Mouse (Mus musculus) neural tube, embryonic 14.5 days (tissue): ENCODE measurements around the gene Slc22a22. TPM values are rescaled to one million over a fixed set of nuclear protein-coding genes. Genes with fewer than 3 reads are reported as not detected.

Experiments used
- ATAC-seq: fragments of 200-750 bp; cut with Nextera tagmentation; 2 replicates; pipeline ENCODE4 v1.8.0; 2017; ENCODE audit warnings: low read depth, mild to moderate bottlenecking, moderate TSS enrichment, moderate library complexity
- H3K27ac ChIP-seq: fragments of 300-500 bp; sonication (generic); 2 replicates; pipeline ENCODE4 v1.5.1; 2014; ENCODE audit warnings: low read depth, mild to moderate bottlenecking, control low read depth, low read length, moderate library complexity, mixed read lengths
- H3K27me3 ChIP-seq: fragments of 300-500 bp; sonication (generic); 2 replicates; pipeline ENCODE4 v1.6.1; 2014; ENCODE audit warnings: low read length; ENCODE audit not compliant: control insufficient read depth, insufficient read depth
- H3K36me3 ChIP-seq: fragments of 300-500 bp; sonication (generic); 2 replicates; pipeline ENCODE4 v1.6.1; 2014; ENCODE audit warnings: low read length, mixed read lengths; ENCODE audit not compliant: control insufficient read depth, insufficient read depth
- H3K4me1 ChIP-seq: fragments of 300-500 bp; sonication (generic); 2 replicates; pipeline ENCODE4 v1.6.1; 2014; ENCODE audit warnings: low read length; ENCODE audit not compliant: control insufficient read depth, insufficient read depth
- H3K4me2 ChIP-seq: fragments of 300-500 bp; sonication (generic); 2 replicates; pipeline ENCODE4 v1.6.1; 2014; ENCODE audit warnings: mild to moderate bottlenecking, low read depth, low read length, control low read depth
- H3K4me3 ChIP-seq: fragments of 300-500 bp; sonication (generic); 2 replicates; pipeline ENCODE4 v1.5.1; 2014; ENCODE audit warnings: low read depth, low read length, control low read depth, mixed read lengths
- H3K9ac ChIP-seq: fragments of 300-500 bp; sonication (generic); replicated peaks from 2 replicates; pipeline ENCODE4 v1.6.1; 2014; ENCODE audit warnings: low read depth, mild to moderate bottlenecking, control low read depth, low read length, mixed read lengths
- H3K9me3 ChIP-seq: fragments of 300-500 bp; sonication (generic); 2 replicates; pipeline ENCODE4 v1.6.1; 2016; ENCODE audit warnings: low read length; ENCODE audit not compliant: control insufficient read depth
- WGBS: fragments of 180-500 bp; shearing (Covaris S2); extraction: QIAGEN DNeasy Blood & Tissue Kit; methylation state at CpG from one replicate; pipeline ENCODE4 v1.1.7; 2014; 5-methylcytosine and 5-hydroxymethylcytosine counted together
- polyA plus RNA-seq: library from polyadenylated mRNA; unstranded; fragments of >200 nt; fragmentation: Nextera tagmentation; extraction: Ambion mirVana; gene quantifications from 2 replicates; pipeline ENCODE4 v1.2.1, GENCODE M21; 2014

Slc22a22 gene
- polyA plus RNA-seq, 1 experiment from 2014 or later, result not detected

DNA sequence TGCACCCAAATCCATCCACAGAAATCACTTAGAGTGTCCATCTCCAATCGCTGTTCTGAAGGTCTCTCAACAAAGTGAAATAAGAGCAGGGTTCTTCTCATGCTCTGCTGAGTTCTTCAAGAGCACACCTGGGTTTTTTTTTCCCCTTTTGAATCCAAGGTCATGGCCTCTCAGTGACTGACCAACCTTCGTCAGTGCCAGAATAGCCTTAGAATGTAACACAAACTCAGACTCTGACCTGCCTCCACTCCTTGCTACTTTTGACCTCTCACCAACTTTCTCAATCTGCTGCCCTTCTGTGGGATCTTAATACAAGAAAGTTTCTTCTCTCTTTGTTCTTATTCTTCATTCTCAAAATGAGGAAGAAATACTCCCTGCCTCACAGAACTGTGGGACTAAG, 18.7 kb upstream of the Slc22a22 start:
- no peak overlapping the region for H3K4me2 ChIP-seq
- no peaks in the 10 kb centered on the region for H3K4me1 ChIP-seq
- no peak overlapping the region for H3K4me3 ChIP-seq
- H3K27ac ChIP-seq, result no peak overlapping the region
- WGBS, result 89% methylated on average over 2 of the region's 2 CpGs
- no peaks in the 10 kb centered on the region for H3K9me3 ChIP-seq
- no peaks in the 10 kb centered on the region for H3K36me3 ChIP-seq
- H3K27me3 ChIP-seq, result no peaks in the 10 kb centered on the region
- no peak overlapping the region for H3K9ac ChIP-seq
- ATAC-seq, result no peak

DNA sequence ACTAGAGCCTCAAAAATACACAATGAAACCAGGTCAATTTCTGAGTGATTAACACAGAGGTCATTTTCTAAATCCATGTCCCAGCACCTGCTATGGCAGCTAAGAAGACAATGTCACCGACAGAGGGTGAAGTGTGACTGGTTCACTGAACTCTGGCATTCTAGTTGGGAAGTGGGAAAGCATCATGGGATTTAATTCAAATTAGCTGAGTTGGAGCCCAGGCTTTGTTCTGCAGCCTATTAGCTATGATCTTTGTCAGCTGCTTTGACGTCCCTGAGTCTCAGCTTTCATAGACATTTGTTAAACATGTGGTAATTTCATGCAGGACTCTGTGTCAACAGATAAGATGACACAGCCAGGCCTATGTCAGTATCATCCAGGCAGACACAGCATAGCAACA, 5.1 kb upstream of the Slc22a22 start:
- Histone ChIP-seq H3K27me3 (no peaks in the 10 kb centered on the region), H3K4me2 (no peak overlapping the region), H3K27ac (no peak overlapping the region), H3K36me3 (no peaks in the 10 kb centered on the region), H3K4me3 (no peak overlapping the region), H3K9me3 (no peaks in the 10 kb centered on the region), H3K9ac (no peak overlapping the region), H3K4me1 (no peaks in the 10 kb centered on the region)
- ATAC-seq, result no peak
- 53% methylated on average over 2 of the region's 2 CpGs for WGBS

DNA sequence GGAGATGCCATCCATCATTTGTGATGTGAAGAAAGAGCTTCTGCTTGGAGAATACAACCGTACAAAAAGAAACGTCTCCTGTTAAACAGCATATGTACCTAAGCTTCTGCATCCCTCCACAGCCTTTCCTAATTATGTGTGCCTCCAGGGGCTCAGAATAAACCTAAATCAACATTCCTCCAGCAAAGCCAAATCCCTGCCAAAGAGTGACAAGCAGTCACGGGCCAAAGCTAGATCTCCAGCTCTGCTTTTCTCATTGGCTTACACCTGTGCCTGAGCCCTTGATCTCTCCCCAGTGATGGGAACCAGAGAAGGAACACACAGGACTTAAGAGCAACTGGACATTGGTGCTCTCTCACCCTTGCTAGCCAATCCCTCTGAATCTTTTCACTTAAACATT, 5.8 kb downstream of the Slc22a22 start:
- no peak overlapping the region for H3K4me3 ChIP-seq
- no peaks in the 10 kb centered on the region for H3K36me3 ChIP-seq
- WGBS, result 56% methylated on average over 3 of the region's 3 CpGs
- H3K27ac ChIP-seq, result no peak overlapping the region
- H3K9me3 ChIP-seq, result no peaks in the 10 kb centered on the region
- H3K4me1 ChIP-seq, result no peaks in the 10 kb centered on the region
- no peak overlapping the region for H3K9ac ChIP-seq
- no peak for ATAC-seq
- H3K27me3 ChIP-seq, result no peaks in the 10 kb centered on the region
- no peak overlapping the region for H3K4me2 ChIP-seq

DNA sequence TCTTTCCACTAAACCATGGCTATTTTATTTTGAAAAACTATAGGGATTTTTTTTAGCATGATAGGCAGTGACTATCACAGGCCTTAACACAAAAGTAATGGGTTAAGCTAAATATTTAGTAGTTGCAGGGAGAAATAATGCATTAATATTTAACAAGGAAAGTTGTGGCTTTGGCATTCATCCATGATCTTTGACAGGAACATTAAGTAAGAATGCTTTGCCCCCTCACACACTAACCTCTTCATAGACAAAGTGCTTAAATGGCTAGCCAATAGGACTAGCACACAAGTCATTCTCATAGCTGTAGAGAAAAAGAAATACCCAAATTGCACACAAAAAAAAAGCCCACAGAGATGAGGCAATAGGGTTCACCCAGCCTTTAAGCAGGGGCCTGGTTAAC, 11.4 kb downstream of the Slc22a22 start:
- ATAC-seq, result no peak
- Histone ChIP-seq H3K36me3 (no peaks in the 10 kb centered on the region), H3K4me3 (no peak overlapping the region), H3K4me2 (no peak overlapping the region), H3K9me3 (no peaks in the 10 kb centered on the region), H3K9ac (no peak overlapping the region), H3K4me1 (no peaks in the 10 kb centered on the region), H3K27me3 (no peaks in the 10 kb centered on the region), H3K27ac (no peak overlapping the region)

DNA sequence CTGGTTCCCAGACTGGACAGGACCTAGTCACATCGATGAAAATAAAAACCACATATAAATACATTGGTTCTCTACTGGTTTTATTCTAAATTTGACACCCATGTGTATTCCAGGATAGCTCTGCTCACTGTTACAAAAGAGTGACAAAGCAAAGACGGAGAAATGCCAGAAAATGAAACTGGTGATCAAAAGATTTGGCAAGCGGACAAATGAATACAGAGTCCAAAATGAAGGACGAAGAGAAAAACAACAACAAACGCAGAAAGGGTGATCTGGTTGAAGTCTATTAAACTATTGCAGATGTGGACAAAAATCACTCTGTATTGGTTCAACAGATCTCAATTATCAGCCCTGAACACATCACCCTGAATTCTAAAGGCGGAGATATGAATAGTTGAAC, 12.4 kb downstream of the Slc22a22 start:
- WGBS, result 88% methylated on average over 6 of the region's 6 CpGs
- ATAC-seq, result no peak
- Histone ChIP-seq H3K36me3 (no peaks in the 10 kb centered on the region), H3K4me1 (no peaks in the 10 kb centered on the region), H3K27ac (no peak overlapping the region), H3K9ac (no peak overlapping the region), H3K4me2 (no peak overlapping the region), H3K9me3 (no peaks in the 10 kb centered on the region), H3K27me3 (no peaks in the 10 kb centered on the region), H3K4me3 (no peak overlapping the region)

DNA sequence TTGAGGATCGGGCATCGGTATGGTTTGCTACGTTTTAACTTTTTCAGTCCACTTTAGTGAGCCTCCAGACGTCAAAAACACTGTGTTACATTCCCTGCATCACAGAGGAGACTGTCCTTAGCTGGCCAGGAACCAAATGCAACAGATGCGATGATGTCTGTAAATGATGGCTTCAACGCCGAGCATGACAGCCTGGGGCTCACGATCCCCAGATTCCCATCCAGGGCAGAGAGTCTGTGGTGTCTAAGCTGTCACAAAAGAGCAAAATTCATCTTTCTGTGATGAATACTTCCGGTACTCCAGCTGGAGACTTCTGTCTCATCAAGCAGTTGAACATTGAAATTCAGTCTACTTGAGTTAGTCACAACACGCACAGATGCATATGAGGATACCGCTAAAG, 13.4 kb downstream of the Slc22a22 start:
- no peak for ATAC-seq
- H3K9me3 ChIP-seq, result no peaks in the 10 kb centered on the region
- no peak overlapping the region for H3K4me3 ChIP-seq
- WGBS, result 90% methylated on average over 11 of the region's 11 CpGs
- H3K4me1 ChIP-seq, result no peaks in the 10 kb centered on the region
- no peak overlapping the region for H3K9ac ChIP-seq
- H3K27me3 ChIP-seq, result no peaks in the 10 kb centered on the region
- H3K4me2 ChIP-seq, result no peak overlapping the region
- H3K27ac ChIP-seq, result no peak overlapping the region
- H3K36me3 ChIP-seq, result no peaks in the 10 kb centered on the region

DNA sequence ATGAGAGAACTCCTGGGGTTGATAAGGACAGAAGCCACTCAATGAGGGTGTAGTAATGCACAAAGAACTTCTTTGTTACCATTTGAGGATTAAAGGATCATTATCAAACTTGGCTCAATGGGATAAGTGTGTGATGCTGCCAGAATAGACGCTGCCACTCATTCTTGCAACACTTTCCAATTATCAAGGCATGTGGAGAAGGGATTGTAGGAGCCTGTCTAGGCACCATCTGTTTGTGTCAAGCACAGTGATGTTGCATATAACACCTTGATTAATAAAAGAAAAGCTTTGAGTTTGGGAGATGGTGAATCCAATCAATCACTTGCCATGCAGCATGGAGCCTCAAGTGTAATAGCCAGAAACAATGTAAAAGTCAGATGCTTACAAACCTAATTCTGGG, 16.1 kb downstream of the Slc22a22 start:
- ATAC-seq, result no peak
- 68% methylated on average over 1 of the region's 1 CpGs for WGBS

DNA sequence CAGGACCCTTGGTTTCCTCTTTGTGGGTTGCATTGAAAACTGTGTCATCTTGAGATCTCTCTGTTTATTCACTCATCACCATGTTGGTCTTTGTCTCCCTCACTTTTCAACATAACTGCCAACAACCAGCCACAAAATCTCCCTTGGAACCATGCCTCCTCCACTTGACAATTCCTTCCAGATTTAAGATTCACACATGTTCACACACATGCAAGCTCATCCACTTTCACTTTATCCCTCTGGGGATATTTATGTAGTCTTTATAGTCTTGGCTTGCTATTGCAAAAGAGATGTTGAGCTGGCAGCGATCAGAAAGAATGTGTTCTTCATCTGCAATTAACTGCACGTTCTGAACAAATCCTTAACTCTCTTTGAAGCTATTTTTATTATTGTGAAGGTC, 20.1 kb downstream of the Slc22a22 start:
- ATAC-seq, result no peak
- no peaks in the 10 kb centered on the region for H3K9me3 ChIP-seq
- H3K36me3 ChIP-seq, result no peaks in the 10 kb centered on the region
- no peak overlapping the region for H3K27ac ChIP-seq
- no peaks in the 10 kb centered on the region for H3K4me1 ChIP-seq
- no peaks in the 10 kb centered on the region for H3K27me3 ChIP-seq
- 59% methylated on average over 2 of the region's 2 CpGs for WGBS
- H3K4me3 ChIP-seq, result no peak overlapping the region
- no peak overlapping the region for H3K9ac ChIP-seq
- H3K4me2 ChIP-seq, result no peak overlapping the region

More for the DNA sequence above, 16.1 kb downstream of the Slc22a22 start:
- Histone ChIP-seq H3K36me3 (no peaks in the 10 kb centered on the region), H3K9ac (no peak overlapping the region), H3K4me3 (no peak overlapping the region), H3K4me1 (no peaks in the 10 kb centered on the region), H3K9me3 (no peaks in the 10 kb centered on the region), H3K27me3 (no peaks in the 10 kb centered on the region), H3K4me2 (no peak overlapping the region), H3K27ac (no peak overlapping the region)

DNA sequence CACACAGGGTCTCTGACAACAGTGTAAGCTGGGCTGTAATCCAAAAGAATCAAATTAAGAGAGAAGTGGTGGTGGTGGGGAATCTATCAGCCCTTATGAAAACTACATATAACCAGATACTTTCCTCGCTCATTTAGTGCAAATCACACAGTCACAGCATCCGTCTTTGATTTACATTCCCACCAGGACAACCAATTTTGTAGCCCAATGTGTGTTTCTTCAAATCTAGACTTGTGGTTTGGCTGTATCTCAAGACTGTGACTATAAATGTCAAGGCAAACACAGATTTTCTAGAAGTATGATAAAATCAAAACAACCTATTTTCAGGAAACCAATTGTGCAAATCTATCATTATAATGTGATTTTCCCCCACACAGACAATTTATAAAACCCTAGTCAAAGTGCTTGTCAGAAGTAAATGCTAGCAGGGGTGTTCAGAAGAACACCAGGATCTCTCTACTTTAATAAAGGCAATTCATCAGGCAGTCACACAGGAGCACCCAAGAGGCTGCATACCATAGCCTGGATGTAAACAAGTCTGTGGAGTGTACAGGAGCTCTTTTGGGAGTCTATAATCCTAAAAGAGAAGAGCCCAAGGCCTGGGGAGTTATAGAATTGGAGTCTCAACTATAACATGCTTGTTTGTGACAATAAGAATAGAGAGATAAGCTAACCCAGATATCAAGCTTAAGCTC, 42.6 kb downstream of the Slc22a22 start:
- Histone ChIP-seq H3K4me1 (no peaks in the 10 kb centered on the region), H3K27me3 (no peaks in the 10 kb centered on the region), H3K27ac (no peak overlapping the region), H3K9me3 (no peaks in the 10 kb centered on the region), H3K4me2 (no peak overlapping the region), H3K4me3 (no peak overlapping the region), H3K9ac (no peak overlapping the region), H3K36me3 (no peaks in the 10 kb centered on the region)
- 62% methylated on average over 2 of the region's 2 CpGs for WGBS
- no peak for ATAC-seq
